Mouse (Mus musculus) cerebellum, adult 2 months (tissue): ENCODE measurements around the gene Car6. TPM values are rescaled to one million over a fixed set of nuclear protein-coding genes. Genes with fewer than 3 reads are reported as not detected.

Experiments
- DNase-seq, 2 experiments: peaks; one replicate each; pipeline ENCODE4 v3.0.0; 2021
- H3K27ac ChIP-seq: fragments of 200-500 bp; 2 replicates; pipeline ENCODE4 v1.5.1; 2012; ENCODE audit warnings: low read length, control low read depth, inconsistent platforms; ENCODE audit not compliant: insufficient read depth
- H3K27me3 ChIP-seq: fragments of 200-500 bp; 2 replicates; pipeline ENCODE4 v1.6.1; 2012; ENCODE audit warnings: inconsistent platforms, mild to moderate bottlenecking, low read length, moderate library complexity; ENCODE audit not compliant: control insufficient read depth, insufficient read depth
- H3K4me1 ChIP-seq: fragments of 200-500 bp; 2 replicates; pipeline ENCODE4 v1.6.1; 2011; ENCODE audit warnings: low read length; ENCODE audit not compliant: control insufficient read depth, insufficient read depth
- H3K4me3 ChIP-seq: fragments of 200-500 bp; replicated peaks from 2 replicates; pipeline ENCODE3; 2011; ENCODE audit warnings: mild to moderate bottlenecking, low read depth, low read length, control low read depth; ENCODE audit not compliant: insufficient read depth
- CTCF ChIP-seq: fragments of 200-500 bp; IDR thresholded peaks from 2 replicates; pipeline ENCODE4 v1.5.1; 2011; ENCODE audit warnings: low read depth, mild to moderate bottlenecking, control low read depth, low read length, moderate library complexity, borderline replicate concordance; ENCODE audit not compliant: insufficient read depth
- POLR2A ChIP-seq: fragments of 200-500 bp; IDR thresholded peaks from 2 replicates; pipeline ENCODE4 v1.6.1; 2011; ENCODE audit warnings: low read length, control low read depth, borderline replicate concordance; ENCODE audit not compliant: insufficient read depth
- WGBS: fragments of 180-500 bp; shearing (Covaris S2); methylation state at CpG from one replicate; pipeline ENCODE4 v1.1.7; 2018; 5-methylcytosine and 5-hydroxymethylcytosine counted together
- polyA plus RNA-seq: library from polyadenylated mRNA; depleted of rRNA; stranded (reverse); fragments of >200 nt; gene quantifications from 2 replicates; pipeline ENCODE4 v1.2.3, GENCODE M21; 2012

Gene Car6
- polyA plus RNA-seq, 1 experiment, result not detected

DNA sequence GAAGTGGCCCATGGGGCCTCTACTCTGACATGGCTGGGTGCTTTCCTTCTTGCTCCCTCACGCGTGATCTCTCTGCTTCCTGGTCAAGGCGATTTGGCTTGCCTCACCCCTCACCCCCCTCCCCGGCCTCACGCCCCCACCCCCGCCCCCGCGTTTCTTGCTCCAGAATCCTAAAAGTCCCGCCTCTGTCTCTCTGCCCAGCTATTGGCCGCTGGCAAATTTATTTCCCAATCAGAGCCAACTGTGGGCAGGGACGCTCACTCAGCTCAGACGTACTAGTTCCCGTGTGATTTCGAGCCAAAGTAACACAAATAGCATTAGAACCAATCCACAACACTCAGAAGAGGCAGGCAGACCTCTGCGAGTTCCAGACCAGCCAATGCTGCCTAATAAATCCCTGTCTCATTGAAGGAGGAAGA, 11.4 kb upstream of the Car6 start:
- Histone ChIP-seq H3K27me3 (no peaks in the 10 kb centered on the region), H3K4me3 (no peak overlapping the region), H3K4me1 (peaks cover 4% of the 10 kb centered on the region), H3K27ac (no peak overlapping the region)
- TF ChIP-seq CTCF, result no peak
- no peak for TF ChIP-seq POLR2A
- WGBS, result 9% methylated on average over 15 of the region's 15 CpGs
- DNase-seq, result no peak

DNA sequence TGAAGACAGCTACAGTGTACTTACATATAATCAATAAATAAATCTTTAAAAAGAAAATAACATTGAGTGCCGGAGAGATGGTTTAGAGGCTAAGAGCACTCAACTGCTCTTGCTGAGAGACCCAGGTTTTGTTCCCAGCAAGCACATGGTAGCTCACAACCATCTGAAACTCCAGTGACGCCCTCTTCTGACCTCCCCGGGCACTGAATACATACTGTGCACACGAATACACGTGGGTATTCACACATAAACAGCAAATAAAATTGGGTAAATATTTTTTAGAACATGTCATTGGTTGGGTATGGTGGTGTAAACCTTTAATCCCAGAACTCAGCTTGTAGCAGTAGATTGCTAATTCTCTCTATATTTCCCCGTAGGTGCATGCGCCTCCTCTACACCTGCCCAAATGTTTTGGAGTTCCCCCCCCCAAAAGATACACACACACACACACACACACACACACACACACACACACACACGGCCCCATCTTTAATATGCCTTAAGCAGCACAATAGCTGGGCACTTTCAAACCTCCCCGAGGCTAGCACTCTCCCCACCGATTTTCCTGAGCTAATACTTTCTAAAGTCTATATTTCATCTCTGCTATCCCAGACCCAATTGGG, 10.9 kb upstream of the Car6 start:
- no peak for DNase-seq
- H3K4me1 ChIP-seq, result peaks cover 4% of the 10 kb centered on the region
- TF ChIP-seq CTCF (no peak), POLR2A (no peak)
- no peaks in the 10 kb centered on the region for H3K27me3 ChIP-seq
- H3K4me3 ChIP-seq, result no peak overlapping the region
- H3K27ac ChIP-seq, result no peak overlapping the region
- 65% methylated on average over 10 of the region's 10 CpGs for WGBS

DNA sequence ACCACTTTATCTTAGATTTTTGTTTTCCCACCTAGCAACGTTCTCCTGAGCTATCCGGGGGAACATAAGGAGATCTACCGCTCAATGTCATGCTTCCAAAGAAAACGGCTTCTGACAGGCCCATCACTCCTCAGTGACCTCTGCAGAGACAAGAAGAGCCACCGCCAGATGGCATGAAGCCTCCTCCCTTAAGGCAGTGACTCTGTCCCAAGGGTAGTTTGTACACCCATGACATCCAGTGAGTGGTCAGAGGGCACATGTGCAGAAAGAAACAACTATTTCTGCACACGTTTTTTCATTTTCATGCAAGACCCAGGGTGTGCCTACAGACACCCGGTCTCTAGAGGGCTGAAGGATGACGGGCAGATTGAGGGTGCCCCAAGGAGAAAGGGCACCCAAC, 9.2 kb upstream of the Car6 start:
- no peak overlapping the region for H3K27ac ChIP-seq
- no peaks in the 10 kb centered on the region for H3K27me3 ChIP-seq
- H3K4me1 ChIP-seq, result peaks cover 4% of the 10 kb centered on the region
- no peak overlapping the region for H3K4me3 ChIP-seq
- TF ChIP-seq CTCF, result no peak
- no peak for TF ChIP-seq POLR2A
- WGBS, result 63% methylated on average over 8 of the region's 8 CpGs
- no peak for DNase-seq

DNA sequence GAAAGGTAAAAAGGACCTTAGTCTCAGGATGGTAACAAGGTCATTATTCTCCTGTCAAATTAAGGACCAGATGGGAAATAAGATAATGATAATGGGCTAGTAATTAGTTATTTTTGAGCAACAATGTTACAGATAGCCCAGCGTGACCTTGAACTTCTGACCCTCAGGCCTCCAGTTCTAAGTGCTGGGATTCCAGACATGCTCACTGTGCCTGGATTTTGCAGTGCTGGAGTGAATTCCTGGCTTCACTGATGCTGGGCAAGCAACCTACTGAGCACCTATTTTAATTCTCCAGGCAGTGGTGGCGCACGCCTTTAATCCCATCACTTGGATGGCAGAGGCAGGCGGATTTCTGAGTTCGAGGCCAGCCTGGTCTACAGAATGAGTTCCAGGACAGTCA, 8.6 kb upstream of the Car6 start:
- no peak for DNase-seq
- TF ChIP-seq CTCF (no peak), POLR2A (no peak)
- Histone ChIP-seq H3K27me3 (no peaks in the 10 kb centered on the region), H3K4me1 (peaks cover 4% of the 10 kb centered on the region), H3K4me3 (no peak overlapping the region), H3K27ac (no peak overlapping the region)
- WGBS, result 97% methylated on average over 5 of the region's 5 CpGs

DNA sequence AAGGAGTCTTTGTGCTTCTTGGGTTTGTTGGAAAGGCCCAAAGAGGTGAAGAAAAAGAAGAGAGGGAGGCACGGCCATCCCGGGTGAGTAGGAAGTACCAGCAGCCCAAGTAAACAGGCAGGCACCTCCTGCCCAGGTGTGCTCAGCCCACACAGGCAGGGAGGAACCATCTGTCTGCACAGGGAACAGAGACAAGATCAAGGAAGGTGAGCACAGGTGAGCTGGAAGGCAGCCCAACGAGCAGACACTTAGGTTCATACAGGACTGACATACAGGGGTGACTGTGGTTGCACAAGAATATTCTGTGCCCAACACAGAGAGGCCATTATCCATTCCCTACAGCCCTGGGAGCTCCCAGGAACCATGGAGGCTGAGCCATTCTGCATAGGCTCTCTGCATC, 3.7 kb upstream of the Car6 start:
- H3K4me1 ChIP-seq, result no peaks in the 10 kb centered on the region
- TF ChIP-seq CTCF (no peak), POLR2A (no peak)
- no peak for DNase-seq
- H3K27ac ChIP-seq, result no peak overlapping the region
- WGBS, result 84% methylated on average over 3 of the region's 3 CpGs
- no peak overlapping the region for H3K4me3 ChIP-seq
- H3K27me3 ChIP-seq, result no peaks in the 10 kb centered on the region

DNA sequence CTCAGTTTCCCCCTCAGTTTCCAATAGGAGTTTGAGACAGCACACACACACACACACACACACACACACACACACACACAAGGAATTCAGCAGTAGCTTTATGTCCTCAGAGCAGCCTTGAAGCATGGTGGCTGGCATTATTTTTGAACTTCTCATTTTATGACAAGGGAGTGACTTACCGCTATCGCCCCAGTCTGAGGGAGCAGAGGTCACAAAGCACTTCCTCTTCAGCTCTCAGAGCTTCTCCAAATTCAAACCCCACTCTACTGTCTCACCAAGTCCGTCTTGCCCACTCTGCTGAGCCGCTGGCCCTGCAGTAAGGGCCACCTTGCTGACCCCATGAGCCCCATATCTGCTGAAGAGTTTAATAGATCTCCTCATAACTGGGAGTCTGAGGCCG, 1.6 kb upstream of the Car6 start:
- H3K4me1 ChIP-seq, result no peaks in the 10 kb centered on the region
- no peak overlapping the region for H3K4me3 ChIP-seq
- no peaks in the 10 kb centered on the region for H3K27me3 ChIP-seq
- TF ChIP-seq POLR2A (no peak), CTCF (no peak)
- DNase-seq, result no peak
- WGBS, result 91% methylated on average over 5 of the region's 5 CpGs
- no peak overlapping the region for H3K27ac ChIP-seq

DNA sequence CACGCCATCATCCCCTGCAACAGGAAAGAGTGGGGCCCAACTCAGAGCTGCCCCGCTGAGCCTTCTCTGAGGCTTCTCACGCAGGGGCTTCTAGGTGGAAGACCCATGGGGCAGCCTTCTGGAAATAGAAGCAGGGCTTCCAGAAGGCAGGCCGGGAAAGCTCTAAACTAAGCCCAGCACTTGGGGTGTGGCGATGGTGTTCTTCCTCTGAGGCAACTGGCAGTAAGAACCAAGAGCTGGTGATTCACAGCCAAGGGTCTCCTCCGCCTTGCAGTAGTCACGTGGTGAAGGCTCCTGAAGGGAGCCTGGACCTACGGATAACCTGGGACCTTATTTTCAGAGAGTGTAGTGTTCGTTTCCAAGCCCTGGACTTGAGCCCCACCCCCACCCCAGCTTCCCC, 2.9 kb downstream of the Car6 start:
- no peaks in the 10 kb centered on the region for H3K27me3 ChIP-seq
- H3K27ac ChIP-seq, result no peak overlapping the region
- TF ChIP-seq POLR2A, result no peak
- TF ChIP-seq CTCF, result no peak
- no peak for DNase-seq
- no peak overlapping the region for H3K4me3 ChIP-seq
- WGBS, result 72% methylated on average over 9 of the region's 9 CpGs
- no peaks in the 10 kb centered on the region for H3K4me1 ChIP-seq

DNA sequence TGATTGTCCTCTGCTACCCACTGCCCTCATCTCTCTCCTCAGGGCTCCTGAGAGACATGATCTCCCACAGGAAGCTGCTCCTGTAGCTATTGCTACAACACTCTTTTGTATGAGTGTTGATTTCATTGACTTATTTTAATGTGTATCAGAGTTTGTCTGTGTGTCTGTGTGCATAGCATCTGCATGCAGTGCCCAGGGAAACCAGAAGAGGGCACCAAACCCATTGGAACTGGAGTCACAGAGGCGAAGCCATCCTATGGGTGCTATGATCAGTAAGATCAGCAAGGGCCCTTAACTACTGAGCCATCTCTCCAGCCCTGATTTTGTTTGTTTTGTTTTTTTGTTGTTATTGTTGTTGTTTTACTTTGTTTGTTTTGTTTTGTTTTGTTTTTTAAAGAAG, 7.2 kb downstream of the Car6 start:
- H3K4me1 ChIP-seq, result no peaks in the 10 kb centered on the region
- TF ChIP-seq POLR2A, result no peak
- TF ChIP-seq CTCF, result peak; percentile 78
- H3K27ac ChIP-seq, result no peak overlapping the region
- no peaks in the 10 kb centered on the region; the same call in 1 of the 2 replicates for H3K27me3 ChIP-seq
- DNase-seq, result no peak
- WGBS, result 44% methylated on average over 1 of the region's 1 CpGs
- H3K4me3 ChIP-seq, result no peak overlapping the region

DNA sequence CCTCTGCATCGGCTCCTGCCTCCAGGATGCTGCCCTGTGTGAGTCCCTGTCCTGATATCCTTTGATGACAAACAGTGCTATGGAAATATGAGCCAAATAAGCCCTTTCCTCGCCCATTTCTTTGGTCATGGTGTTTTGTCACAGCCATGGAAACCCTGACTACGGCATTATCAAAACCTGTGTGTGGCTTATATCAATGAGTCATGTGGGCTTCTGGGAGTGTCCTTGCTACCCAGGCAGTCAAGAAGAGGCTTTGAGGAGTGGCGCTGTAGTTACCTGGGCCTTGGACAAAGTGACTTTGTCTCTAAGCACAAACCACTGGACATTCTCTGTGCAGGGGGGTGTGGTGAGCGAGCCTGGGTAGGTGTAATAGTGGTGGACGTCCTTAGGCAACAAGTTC, 8.9 kb downstream of the Car6 start:
- no peaks in the 10 kb centered on the region for H3K4me1 ChIP-seq
- no peak overlapping the region for H3K27ac ChIP-seq
- TF ChIP-seq POLR2A (no peak), CTCF (no peak)
- no peak overlapping the region for H3K4me3 ChIP-seq
- no peak for DNase-seq
- WGBS, result 85% methylated on average over 6 of the region's 6 CpGs
- H3K27me3 ChIP-seq, result no peaks in the 10 kb centered on the region; the same call in 1 of the 2 replicates
